Mouse (Mus musculus) heart, adult 8-10 months (tissue): ENCODE results near the gene S100a2. TPM values are rescaled to one million over a fixed set of nuclear protein-coding genes. Genes with fewer than 3 reads are reported as not detected.

Experiments used
- DNase-seq: peaks from one replicate; pipeline ENCODE4 v3.0.0; 2022; ENCODE audit warnings: low spot score
- total RNA-seq, 4 experiments: library from RNA; stranded (reverse); gene quantifications; 2 replicates each; pipeline ENCODE4 v1.2.4; 2022

S100a2 gene
- total RNA-seq, 4 experiments from 2014 or later = not detected

DNA sequence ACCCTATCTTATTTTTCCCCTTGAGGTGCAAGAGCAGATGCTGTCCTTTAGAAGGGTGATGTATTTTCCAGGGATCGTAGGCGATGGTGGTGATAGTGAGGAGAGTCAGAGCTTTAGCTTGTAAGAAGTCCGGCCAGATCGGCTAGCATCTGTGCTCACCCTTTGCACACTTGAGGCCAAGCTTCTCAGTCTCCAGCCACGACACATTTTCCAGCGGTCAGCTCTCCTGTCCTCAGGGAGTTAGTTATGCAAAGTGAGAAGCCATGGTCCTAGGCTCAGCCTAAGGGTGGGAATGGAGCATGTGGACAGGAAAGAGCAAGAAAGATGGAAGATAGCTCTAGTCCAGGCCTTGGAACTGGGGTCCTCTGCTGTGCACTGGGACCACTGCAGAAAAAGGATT is 6.8 kb downstream of the S100a2 start:
- DNase-seq = no peak

DNA sequence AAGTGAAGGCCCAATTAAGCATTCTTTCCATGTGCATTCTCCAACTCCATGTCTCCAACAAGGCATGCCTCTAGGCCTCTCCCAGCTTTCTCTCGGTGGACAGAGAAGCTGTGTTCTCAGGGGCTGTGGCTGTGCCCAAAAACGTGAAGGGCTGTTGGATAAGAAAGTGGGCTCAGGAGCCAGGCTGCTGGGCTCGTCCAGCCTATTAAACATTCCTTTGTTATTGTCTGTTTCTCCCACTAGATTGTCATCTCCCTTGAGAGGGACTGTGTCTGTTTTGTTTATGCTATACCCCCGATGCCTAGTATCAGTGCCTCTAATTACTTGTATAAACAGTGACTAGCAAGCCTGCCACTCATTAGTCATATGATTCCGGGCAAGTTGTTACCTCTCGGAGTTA is 7.7 kb downstream of the S100a2 start:
- DNase-seq = no peak

DNA sequence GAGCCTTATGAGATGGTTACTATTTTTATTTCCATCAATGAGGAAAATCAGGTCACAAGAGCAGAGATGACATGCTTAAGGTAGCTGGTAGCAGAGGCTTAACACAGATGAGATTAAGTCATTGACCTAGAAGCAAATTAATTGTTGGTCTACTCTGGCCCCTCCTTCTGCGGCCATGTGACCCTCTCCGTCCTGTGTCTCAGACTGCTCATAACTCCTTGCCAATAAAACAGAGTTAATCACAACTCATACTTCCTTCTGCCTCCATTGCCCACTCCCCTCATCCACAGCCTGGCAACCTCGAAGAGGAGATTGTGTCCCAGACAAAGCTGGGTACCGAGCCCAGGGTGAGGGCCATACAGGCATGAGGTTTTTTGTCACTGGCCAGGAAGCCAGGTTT is 8.2 kb downstream of the S100a2 start:
- no peak for DNase-seq

DNA sequence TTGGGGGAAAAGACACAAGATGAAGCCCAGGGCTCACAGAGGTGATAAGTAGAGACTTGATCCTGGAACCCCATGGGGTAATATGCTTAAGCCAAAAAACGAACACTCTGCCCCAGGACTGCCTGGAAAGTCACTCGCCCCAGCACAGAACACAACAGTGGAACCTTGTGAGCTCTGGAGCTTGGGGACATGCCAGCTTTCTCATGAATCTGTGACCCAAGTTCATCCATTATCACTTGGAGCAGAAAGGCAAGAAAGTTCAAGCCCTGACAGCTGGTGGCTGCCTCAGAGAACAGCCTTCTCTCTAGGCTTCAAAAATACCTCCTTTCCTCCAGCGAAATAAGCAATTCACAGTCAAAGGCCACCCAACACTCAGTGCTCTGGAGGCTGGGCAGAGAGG is 9.4 kb downstream of the S100a2 start:
- no peak for DNase-seq

DNA sequence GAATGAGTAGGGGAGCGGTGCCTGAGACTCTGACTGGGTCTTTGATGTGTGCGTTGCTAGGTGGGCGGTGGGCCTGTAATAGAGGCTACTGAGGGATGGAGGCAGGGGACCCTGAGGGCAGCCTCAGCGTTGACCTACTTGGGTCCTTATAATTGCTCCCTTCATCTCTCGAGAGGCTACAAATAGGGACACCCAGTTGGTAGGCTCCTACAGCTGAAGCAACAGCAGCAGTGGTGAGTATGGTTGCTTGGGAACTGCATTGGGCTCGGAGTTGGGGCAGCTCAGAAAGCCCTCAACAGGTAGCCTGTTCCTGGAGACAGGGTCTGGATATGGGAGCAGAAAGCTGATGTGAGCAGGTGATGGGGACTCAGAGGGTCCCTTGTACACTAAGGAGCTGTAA is 10.0 kb downstream of the S100a2 start:
- DNase-seq = no peak

DNA sequence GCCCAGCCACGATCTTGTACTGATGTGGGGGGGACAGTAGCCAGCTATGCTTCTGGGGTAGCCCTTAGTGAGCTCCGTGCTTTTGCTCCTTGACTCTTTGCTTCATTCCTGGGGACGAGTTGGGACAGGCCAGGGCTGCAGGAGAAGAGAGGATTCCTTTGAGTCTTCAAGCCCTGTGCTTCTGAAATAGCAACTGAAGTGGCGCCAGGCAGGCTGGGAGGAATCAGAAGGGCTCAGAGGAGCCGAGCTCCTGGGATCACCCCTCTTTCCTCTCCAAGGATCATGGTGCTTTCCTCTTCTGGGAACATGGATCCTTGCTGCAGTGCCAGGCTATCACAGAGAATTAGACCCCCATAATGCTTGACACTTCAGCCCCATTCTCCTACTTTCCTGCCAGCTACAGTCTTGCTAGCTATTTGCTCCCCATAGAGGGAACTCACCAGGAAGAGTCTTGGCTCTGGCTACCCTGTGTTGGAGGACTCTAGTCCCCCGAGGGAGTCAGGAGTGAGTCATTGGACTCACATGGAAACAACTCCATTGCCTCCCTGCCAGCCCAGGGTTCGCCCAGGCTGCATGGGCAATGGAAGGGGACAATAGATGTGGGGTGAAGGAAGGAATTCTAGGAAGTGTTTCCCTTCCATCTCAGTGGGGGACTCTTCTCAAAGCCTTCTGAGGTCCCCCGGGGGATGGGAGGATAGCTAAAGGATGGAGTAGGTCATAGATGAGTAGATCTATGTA is 10.6 kb downstream of the S100a2 start:
- no peak for DNase-seq

DNA sequence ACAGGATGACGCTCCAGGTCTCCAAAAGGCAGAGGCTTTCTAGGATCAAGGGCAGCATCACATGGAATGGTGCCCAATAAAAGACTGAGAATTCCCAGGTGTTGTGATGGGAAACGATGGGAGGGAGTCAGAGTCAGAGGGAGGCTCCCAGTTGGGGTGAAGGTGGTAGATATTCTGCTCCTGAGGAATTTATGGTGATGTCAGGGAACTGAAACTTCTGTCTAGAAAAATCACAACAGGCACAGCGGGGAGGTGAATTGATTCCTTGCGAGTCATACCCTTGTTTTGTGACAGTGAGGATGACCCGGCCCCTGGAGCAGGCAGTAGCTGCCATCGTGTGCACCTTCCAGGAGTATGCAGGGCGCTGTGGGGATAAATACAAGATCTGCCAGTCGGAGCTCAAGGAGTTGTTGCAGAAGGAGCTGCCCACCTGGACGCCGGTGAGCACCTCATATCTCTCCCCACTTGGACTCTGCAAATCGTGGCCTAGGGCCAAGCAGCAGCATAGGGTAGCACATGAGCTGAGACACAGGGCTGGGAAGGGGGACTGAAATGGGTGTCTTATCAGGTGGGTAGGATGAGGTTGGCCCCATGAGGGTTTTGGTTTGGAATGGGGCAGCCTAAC is 11.6 kb downstream of the S100a2 start, which contains the start of gene Gm42674:
Gm42674 (plus strand) TSS at position 419 of the 625 bp plus-strand sequence.
- no peak for DNase-seq

DNA sequence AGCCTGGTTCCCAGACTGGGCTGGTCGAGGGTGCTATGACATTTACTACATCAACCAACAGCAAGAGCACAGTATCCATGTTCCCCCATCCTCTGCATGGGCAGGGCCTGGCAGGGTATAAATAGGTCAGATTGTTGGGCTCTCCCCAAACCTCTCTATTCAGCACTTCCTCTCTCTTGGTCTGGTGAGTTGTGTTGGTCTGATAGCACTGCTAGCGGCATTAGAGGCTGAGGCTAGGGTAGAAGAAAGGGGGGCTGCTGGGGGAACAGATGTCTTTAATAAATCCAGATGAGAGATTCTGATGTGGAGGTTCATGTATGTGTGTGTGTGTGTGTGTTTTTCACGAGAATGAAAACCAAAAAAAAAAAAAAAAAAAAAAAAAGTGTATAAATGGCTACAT is 13.6 kb downstream of the S100a2 start, which contains the start of gene S100a4:
S100a4 (plus strand) TSS at position 149 of the 400 bp plus-strand sequence.
- no peak for DNase-seq

DNA sequence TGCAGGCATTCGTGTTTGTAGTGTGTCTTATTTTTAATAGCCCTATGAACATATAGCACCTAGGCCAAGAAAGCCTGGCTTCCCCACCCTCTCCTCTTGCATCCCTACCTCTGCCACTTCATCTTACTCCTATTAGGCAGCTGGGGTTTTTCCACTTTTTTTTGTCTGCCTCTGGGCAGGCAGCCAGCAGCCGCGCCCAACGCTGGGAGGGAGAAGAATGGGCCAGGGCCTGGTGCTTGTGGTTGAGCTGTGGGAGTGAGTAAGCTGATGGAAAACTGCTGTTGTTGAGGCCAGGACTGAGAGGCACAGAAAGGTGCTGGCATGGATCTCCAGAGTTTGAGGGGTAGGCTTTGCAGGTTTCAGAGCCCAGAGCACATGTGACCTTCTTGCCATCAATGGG is 14.4 kb downstream of the S100a2 start:
- DNase-seq = peak; percentile 88

DNA sequence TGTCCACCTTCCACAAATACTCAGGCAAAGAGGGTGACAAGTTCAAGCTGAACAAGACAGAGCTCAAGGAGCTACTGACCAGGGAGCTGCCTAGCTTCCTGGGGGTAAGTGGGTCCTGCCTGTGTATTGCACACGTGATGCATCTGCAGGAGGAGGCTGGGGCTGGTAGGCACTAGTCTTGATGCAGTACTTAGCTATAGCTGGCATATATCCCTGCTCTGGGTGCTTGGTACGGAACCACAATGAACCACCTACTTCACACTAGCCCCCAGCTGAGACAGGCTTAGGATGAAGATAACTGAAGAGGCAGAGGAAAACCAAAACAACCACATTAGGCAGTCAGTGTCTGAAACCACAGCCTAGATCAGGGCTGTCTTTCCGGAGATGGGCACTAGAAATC is 15.0 kb downstream of the S100a2 start:
- DNase-seq = no peak

DNA sequence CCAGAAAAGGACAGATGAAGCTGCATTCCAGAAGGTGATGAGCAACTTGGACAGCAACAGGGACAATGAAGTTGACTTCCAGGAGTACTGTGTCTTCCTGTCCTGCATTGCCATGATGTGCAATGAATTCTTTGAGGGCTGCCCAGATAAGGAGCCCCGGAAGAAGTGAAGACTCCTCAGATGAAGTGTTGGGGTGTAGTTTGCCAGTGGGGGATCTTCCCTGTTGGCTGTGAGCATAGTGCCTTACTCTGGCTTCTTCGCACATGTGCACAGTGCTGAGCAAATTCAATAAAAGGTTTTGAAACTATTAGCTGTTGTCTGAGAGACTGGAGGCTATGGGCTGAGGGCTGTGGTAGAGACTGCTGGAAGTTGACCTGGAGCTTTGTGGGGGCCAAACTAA is 15.7 kb downstream of the S100a2 start:
- no peak for DNase-seq

DNA sequence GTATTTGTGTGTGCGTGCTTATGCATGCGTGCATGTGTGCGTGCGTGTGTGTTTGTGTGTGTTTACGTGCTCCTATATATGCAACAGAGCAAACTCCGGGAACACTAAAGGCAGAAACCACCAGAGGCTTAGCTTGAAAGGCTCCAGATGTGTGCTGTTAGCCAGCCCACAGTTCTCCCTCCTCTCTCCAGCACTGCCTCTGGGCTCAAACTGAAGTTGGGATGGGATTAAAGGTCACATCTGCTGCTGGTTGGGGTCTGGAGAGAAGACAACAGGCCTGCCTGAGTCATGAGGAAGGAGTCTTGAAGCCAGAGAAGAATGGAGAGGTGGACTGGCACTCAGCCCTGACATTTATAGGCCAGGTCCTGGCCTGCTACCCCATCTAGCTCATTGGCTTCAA is 16.1 kb downstream of the S100a2 start:
- no peak for DNase-seq

DNA sequence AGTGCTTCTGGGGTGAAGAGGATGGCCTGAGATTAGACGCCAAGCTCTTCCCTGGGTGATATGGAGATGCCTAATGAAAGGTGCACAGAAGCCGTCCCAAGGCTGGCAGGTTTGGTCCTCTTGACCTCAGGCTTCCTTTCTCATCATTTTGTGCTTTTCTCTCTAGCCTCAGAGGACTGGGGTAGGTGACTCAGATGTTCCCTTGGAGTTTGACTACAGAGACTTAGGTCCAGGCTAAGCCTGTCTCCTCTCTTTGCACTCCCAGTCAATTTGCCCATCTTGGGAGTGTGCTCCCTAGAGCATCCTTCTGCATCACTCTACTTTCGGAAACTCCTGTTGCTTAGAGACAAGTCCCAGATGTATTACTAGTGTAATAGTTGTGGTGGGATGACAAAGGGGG is 17.3 kb downstream of the S100a2 start:
- DNase-seq = no peak

DNA sequence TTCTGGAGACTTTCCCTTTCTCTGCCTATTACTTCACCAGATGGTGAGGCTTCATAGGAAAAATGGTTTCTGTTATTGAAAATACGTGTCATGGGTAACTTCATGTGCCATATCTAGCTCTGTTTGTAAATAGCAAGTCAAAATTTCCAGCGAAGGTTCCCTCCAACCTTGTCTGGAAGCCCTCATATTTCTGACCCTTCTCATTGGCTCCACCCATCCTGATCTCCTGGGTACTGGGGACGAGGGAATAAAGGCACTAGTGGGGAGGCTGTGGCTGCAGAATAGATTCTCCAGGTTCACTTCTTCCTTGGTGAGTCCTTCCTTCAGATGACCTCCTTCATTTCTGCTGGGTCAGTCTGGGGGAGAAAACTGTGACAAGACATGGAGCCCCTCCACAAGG is 18.2 kb downstream of the S100a2 start, which contains the start of gene S100a5:
S100a5 (plus strand) TSS at position 301 of the 400 bp plus-strand sequence.
- no peak for DNase-seq

DNA sequence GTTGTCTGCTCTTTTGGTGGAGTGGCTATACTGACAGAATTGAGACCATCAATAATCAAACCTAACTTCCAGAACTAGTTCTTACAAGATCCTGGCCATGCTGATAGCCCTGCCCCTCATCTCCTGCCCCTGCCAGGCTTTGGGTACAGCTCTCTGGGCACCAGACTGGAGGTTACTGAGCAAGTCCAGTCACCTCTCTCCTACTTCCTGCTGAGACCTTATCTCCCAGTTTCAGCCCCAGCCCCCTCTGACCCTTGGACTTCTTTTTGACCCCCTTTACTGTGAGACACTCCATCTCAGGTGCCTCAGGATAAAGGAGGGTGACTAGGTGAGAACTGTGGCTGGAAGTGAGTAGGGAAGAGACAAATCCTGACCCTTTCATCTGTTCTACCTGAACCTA is 19.1 kb downstream of the S100a2 start:
- DNase-seq = no peak

DNA sequence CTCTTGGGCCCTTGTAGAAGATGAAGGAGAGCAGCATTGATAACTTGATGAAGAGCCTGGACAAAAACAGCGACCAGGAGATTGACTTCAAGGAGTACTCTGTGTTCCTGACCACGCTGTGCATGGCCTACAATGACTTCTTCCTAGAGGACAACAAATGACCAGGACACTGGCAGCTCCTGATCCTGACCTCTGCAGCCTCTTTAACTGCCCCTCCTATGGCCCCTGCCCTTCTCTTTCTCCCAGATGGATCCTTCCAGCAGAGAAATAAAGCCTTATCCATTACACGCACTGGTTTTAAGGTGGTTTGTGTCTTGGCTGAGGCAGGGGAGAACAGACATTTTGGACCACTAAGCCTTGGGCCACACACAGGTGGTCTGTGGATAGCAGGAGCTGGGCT is 21.4 kb downstream of the S100a2 start:
- no peak for DNase-seq

DNA sequence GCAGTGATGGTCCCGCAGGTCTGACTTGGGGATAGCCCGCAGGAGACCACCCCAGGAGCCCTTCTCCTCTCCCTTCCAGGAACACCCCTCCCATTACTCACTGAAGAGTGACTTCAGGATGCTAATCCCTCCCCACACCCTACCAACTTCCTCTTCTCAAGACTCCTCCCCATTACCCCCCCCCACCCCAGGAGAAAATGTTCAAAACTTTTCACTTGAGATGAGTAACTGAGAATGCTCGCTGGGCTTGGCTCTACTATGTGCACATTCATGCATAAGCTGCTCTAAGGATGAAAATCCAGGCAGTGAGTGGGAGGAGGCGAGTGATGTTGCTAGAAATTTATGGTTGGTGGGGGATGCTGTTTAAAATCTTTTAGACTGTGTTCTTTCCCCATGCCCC is 22.0 kb downstream of the S100a2 start:
- no peak for DNase-seq

DNA sequence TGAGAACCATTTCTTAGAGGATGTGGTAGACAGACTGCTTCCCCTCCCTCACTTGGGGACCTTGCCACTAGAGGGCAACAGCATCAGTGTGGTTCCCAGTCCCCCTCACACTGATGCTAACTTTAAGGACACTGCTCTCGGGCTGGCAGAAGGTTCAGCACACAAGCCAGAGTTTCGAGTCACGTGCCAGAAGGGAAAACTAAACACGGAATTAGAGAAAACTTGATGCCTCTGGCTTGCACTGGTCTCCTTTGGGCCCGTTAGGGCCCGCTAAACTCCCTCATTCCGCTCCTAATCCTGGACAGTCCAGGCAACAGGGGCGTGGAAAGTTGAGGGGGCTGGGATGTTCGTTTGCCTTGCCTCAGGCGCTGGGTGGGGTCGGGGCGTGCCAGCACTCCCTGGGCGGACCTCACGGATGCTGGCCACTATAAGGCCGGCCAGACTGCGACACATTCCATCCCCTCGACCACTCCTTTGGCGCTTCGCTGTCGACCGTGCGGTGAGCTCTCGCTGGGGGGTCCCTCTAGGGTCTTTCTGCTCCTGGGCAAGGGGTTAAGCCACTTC is 22.8 kb downstream of the S100a2 start, which contains the start of gene S100a6:
S100a6 (plus strand) TSS at position 155 of the 564 bp plus-strand sequence.
- peak; percentile 75 for DNase-seq

DNA sequence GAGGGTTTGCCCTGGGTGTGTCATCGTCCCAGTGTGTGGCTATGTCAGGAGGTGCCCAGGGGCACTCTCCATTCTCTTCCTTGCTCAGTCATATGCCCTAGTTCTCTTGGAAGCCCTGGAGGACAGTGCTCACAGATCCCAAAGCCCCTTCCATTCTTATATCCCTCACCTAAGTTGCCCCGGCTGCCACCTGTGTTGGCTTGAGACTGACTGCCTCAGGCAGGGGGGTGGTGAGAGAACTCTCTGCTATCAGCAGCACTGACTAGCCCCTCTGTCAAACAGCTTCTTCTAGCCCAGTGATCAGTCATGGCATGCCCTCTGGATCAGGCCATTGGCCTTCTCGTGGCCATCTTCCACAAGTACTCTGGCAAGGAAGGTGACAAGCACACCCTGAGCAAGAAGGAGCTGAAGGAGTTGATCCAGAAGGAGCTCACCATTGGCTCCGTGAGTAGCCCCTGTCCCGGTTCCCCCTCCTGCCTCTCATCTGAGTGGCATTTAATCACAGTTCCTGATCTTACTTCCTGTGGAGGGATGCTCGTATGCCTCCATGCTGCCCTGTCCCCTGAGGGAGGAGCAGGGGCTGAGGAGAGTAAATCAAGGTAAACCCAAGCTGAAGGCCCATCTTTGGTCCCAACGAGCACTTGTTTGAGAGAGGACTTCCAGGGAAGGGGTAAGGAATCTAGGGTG is 23.6 kb downstream of the S100a2 start:
- DNase-seq = no peak

DNA sequence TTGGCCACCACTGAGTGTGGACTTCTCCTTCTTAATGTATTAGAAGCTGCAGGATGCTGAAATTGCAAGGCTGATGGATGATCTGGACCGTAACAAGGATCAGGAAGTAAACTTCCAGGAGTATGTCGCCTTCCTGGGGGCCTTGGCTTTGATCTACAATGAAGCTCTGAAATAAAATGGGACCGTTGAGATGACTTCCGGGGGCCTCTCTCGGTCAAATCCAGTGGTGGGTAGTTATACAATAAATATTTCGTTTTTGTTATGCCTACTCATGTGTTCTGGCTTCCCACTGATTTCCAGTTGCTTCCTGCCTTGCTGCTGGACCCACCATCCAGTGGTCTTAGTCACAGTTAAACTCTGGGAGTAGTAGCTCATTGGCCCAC is 24.1 kb downstream of the S100a2 start:
- no peak for DNase-seq

DNA sequence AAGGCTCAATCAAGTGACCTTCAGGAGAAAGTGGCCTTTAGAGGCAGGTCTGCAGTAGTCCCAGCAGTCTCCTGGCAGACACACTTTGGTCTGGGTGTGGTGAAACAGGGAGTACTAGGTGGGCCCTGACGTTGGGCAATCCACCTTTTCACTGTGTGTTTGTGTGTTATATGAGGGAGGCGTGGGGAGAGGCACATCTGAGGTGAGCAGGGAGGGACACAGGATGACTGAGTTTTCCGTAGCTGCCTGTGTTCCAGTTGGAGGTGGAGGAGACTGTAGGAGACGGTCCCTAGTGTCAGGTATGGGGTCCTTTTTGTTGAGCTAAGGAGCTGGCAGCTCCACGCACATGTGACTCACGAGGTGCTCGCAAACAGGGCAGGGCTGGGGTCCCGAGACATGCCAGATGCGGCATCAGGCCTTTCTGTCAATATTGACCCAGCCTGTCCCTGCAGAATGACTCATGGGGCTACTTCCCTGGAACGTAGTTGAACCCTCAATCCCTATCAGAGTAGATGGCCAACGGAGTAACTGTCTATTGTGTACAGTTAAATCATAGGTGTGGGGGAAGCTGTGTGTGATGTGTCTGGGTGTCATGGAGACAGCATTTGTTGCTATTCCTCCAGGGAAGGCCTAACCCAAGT is 24.7 kb downstream of the S100a2 start:
- no peak for DNase-seq

DNA sequence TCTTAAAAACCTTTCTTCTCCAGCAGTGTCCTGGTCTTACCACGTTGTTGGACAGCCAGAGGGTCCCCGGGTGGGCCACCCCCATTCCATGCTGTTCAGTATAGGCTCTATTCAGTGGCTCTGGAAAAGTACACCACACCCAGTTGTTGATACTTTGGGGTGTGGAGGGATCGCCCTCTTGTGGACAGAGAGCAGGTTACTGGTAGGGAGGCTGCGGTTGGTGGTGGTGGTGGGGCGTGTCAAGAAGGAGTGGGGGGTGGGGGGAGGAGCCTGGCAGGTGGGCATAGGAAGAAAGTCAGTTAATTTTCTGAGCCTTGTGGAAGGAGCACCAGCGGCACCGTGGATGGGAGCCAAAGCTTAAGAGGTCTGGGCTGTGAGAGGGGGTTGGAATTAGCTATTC is 25.4 kb downstream of the S100a2 start:
- DNase-seq = peak; percentile 82
